Mouse (Mus musculus): Measurements from ENCODE around the gene Mettl18.

DNA sequence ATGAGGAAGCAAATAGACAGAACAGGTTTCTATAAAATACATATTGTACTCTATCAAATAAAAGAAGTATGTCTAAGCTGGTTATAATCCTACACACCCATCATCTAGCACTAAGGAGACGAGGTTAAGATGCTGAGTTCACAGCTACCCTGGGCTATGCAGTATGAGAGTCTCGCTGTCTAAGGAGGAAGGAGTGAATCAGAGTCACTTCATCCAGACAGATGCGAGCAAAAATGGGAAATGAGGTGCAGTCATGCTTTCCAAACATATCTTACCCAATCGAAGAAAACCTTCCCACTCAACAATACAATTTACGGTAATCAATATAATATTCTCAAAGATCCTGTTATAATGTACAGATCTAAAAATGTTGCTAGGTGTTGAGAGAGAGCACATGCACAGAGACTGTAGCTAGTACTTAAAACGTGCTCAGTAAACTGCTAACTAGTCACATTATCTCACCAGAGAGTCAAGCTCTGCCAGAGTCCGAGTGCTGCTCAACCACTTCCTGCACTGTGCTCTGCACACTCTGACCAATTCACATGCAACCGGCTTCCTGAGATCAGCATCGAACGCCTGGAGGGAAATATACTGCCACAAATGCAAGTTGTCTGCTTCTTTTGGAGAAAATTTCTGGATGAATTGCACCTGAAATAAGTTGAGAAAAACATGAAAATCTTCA is 30.5 kb upstream of the Mettl18 start:
- no peak for TF ChIP-seq CTCF (IDR thresholded peaks at IDR 0.05; ENCODE audit: low read depth)
- no peak for TF ChIP-seq EP300 (optimal IDR thresholded peaks at IDR 0.05)

All from stomach, postnatal 0 days (tissue).